Mouse (Mus musculus) gastrocnemius, postnatal 10 days (tissue): ENCODE measurements around the gene Ak9. TPM values are rescaled to one million over a fixed set of nuclear protein-coding genes. Genes with fewer than 3 reads are reported as not detected.

Source experiments
- DNase-seq: peaks from one replicate; pipeline ENCODE4 v3.0.0; 2021; ENCODE audit warnings: mixed read lengths
- total RNA-seq, 2 experiments: library from RNA; stranded (reverse); gene quantifications; 2 replicates each; pipeline ENCODE4 v1.2.3; 2021

Gene Ak9
- total RNA-seq, 2 experiments from 2014 or later: not detected

DNA sequence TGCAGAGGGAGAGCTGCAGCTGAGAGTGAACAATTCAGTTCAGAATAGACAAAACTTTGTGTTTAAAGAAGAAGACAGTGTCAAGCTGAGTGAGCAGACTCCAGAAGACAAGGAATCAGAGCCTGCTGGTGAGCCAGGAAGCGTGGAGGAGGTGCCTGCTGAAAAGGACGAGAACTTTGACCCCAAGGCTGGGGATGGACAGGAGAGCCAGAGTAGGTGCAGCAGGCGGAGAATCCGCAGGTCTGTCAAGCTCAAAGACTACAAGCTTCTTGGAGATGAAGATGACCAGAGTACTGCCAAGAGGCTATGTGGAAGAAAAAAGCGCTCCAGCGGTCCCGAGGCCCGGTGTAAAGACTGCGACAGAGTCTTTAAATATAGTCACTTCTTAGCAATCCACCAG, 147.9 kb downstream of the Ak9 start:
- no peak for DNase-seq

DNA sequence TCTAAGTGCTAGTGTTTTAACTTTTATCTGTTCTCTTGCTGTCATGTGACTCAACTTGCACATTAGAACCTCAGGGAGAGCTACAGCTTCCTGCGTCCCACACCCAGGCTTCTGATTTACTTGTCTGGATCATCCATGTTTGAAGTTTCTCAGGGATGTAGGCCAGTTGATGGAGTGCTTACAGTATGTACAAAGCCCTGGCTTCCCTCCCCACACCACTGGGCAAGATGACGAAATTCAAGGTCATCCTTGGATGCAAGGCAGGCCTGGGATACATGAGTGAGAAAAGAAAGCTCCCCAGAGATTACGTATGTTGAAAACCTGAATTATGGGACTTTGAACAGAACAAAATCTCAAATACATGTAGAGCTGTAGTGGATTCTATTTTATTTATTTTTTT, 149.0 kb downstream of the Ak9 start:
- DNase-seq: no peak

DNA sequence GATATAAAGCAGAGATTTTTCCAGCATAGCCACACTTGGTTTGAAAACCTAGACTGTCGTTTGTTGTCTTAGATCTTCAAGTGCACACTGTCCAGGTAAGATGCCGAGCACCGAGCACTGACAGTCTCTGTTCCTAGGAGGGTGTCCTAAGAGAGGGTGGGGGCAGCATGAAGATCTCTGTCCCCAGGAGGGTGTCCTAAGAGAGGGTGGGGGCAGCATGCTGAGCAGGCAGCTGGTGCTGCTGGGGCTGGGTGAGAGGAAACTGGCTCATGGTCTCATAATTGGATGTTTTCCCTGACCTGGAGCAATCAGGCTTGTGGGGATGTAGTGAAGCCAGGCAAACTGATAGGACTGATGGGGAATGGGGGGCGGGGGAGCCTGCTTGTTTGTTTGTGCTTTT, 156.2 kb downstream of the Ak9 start:
- no peak for DNase-seq

DNA sequence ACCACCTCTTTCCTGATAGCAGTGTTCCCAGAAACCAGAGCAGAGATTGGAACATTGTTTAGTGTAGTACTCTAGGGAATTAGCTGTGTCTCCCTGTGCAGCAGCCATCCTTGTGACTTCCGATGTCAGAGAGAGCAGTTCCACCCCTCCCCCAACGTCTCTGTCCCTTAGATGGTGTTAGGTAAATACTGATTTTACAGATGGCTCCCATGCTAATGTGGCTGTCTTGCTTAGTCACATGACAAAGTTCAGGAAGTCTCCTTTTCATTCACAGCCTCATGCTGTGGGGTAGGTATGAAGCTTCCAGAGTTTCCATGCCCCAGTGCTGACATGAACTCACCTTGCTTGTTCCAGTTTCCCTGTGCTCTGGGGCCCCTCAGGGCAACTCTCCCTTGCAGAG, 156.7 kb downstream of the Ak9 start:
- DNase-seq: no peak

DNA sequence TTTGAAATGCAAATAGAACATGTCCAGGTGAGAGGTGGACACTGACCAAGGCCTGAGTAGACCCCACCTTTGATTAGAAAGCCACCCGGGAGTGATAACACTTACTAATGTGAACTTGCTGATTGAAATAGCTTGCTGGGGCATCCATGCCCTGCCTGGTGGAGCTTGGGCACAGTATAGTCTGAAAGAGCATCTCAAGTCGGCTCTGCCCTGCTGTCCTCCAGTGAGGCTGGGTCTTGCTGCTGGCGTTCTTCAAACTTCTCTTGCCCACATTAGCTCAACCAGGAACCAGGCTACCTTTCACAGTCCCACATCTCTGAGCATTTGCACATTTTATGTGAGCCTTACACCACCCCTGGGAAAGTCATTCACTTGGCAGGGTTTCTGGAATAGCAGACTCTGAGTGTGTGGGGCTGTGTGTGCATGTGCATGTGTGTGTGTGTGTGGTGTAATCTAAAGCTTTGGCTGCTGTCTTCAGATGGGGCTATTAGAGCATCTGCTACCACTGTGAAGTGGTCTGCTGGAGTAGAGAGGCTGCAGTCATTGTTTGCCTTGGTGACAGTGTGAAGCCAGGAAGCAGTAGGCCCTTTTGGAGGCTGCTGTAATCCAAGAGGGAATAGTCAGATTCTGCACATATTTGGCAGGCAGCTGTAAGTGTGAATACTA, 157.4 kb downstream of the Ak9 start:
- DNase-seq: no peak

DNA sequence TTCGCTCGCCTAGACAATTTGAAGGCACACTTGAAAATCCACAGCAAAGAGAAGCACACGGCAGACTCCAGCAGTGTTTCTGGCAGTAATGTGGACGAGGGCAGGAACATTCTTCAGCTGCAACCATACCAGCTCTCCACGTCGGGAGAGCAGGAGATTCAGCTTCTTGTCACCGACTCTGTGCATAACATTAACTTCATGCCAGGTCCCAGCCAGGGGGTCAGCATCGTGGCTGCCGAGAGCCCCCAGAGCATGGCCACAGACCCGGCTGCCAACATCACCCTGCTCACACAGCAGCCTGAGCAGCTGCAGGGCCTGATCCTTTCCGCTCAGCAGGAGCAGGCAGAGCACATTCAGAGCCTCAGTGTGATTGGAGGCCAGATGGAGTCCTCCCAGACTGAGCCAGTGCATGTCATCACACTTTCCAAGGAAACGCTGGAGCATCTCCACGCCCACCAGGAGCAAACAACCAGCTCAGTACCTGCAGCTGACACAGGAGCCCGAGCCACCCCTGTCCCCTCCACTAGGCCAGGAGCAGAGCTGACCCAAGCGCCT, 160.7 kb downstream of the Ak9 start:
- DNase-seq: no peak

DNA sequence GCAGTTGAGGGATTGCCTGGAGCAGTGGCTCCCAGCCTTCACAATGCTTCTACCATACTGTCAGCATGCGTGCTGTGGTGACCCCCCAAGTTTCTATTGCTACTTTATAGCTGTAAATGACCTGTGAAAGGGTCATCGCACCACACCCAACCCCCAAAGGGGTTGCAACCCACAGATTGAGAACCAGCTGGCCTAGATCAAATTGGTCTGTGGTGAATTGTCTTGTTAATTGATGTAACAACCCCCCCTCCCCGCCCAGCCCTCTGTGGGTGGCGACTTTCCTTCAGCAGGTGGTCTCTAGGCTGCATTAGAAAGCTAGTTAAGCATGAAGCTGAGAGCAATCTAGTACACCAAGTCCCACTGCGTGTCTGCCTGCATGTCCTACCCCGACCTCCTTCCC, 163.5 kb downstream of the Ak9 start:
- DNase-seq: no peak

DNA sequence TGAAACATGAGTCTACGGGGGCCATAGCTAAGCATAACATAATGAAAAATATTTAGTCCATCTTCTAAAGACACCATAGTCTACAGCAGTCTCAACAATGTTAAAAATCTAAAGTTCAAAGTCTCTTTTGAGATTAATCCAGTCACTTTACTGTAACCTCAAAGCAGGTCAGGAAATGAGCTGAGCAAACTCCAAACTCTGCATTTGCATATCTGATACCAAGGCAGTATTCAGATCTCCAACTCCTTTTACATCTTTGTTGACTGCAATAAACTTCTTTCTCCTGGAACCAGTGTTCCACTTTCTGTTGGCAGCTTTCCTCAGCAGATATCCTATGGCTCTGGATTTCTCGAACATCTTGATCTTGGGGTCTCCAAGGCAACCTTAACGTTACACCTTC, 166.9 kb downstream of the Ak9 start:
- DNase-seq: no peak

DNA sequence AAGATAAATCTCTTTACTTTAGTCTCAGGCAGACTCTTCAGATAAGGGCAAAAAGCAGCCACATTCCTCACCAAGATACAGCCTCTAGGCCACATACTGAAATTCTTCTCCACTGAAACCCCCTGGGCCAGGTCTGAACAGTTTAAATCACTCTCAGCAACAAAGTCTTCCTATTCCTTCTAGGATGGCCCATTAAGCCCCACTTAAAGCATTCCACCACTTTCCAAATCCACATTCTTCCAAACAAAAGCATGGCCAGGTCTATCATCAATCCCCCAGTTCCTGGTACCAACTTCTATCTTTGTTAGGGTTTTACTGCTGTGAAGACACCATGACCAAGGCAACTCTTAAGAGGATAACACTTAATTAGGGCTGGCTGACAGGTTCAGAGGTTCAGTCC, 168.8 kb downstream of the Ak9 start:
- no peak for DNase-seq

DNA sequence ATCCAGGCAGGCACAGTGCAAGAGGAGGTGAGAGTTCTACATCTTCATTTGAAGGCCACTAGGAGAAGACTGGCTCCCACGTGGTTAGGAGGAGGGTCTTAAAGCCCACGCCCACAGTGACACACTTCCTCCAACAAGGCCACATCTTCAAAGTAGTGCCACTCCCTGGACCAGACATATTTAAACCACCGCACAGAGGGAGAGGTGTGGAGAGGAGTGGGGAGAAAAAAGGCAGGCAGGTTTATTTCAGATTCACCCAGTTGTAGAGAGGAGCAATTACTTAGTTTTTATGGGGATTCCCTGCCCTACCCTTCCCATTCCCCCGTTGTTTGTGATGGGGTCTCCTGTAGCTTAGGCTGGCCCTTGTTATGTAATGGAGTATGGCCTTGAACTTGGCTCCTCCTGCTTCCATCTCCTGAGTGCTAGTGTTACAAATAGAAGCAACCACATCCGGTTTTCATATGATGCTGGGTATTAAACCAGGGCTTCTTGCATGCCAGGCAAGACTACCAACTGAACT, 169.2 kb downstream of the Ak9 start:
- DNase-seq: no peak

DNA sequence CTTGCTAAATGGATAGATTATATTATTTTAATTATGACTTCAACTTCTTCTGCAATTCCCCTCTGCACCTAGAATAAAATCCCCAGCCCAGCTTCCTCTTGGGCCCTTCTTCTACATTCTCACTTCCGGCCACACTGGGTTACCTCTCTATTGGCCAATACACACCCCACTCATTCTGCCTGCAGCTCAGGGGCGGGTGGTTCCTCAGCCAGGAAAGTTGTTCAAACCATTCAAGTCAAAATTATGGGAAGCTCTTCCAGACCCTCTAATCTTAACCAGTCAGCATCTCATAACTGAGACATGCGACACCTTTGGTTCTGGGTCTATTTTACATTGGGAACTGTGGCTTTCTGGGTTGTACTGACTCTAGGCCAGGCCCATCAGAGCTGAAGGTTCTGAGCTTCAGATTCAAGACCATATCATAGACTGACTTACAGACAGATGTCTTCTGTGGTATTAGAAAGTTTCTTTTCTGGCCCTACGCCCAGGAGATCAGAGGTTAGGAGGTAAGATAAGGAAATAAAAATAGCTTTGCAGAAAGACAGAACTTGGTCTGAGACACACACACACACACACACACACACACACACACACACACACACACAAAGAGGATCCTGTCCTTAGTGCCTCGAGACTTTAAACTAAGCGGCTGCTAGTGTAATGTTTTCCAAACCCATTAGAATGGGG, 170.1 kb downstream of the Ak9 start:
- DNase-seq: no peak

DNA sequence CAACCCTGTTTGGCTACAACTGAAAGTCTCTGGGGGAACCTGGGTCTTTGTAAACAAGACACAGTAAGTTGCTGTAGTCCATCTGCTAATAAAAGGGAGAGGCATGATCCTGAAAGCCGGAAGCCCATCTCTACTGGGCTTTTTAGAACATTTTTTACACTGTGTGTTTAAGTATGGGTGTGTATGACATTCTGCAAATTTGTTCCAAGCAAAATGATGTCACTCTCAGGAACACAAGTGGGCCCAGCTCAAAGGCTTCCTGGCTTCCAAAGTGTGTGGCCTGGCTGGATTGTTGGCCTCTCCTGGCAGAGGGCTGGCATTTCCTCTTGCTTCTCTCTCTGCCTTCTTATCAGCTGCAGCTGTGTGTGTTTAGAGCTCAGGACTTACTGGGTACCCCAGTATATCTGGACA, 171.2 kb downstream of the Ak9 start:
- DNase-seq: no peak

DNA sequence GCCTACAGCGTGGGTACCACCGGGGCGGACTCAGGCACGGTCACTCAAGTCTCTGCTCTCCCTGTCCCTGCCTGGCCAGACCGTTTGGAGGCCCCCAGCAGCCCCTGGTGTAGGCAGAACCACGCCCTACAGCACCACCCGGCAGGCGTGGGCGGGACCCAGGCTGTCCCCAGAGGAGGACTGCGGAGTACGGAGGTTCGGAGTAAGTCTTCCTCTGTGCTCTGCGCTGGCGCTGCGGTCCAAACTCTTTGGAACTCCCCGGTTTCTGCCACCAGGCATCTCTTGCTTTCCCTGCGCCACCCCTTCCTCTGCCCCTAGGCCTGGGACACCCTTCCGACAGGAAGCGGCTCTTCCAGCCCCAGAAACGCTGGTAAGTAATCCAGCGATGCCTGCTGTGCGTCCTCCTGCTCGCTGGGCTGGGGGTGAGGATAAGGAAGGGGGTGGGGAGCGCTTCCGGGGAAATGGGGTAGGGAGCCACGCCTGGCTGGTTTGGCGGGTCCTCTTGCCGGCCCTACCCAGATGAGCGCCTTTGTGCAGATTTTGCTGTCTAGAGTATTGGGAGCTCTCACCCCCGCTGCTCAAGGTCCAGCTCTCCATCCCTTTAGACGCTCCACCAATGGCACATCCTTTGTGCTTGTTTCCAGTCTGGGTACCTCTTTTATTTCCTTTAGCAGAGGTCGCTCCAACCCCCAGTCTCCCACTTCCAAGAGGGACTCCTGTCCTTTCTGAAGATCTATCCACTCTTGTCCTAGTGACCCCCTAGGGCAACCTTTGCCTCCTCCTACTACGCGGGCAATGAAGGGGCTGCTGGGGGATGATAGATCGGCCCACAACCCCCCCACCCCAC, 172.6 kb downstream of the Ak9 start, which contains the start of gene Mical1:
TSS of gene Mical1 (plus strand) at position 144 of the 847 bp plus-strand sequence.
- DNase-seq: peak; percentile 66

DNA sequence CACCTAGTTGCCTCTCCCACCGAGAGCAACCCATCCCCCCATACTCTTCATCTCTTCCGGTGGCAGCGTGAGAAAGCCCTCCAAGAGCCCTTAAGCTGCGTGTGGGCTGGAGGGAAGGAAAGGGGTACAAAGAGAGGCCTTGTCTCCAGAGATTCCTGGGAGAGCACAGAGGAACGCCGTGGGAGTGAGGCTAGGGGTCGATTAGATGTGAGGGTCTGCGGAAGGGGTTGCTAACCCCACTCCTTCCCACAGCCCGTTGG, 173.2 kb downstream of the Ak9 start:
- no peak for DNase-seq

DNA sequence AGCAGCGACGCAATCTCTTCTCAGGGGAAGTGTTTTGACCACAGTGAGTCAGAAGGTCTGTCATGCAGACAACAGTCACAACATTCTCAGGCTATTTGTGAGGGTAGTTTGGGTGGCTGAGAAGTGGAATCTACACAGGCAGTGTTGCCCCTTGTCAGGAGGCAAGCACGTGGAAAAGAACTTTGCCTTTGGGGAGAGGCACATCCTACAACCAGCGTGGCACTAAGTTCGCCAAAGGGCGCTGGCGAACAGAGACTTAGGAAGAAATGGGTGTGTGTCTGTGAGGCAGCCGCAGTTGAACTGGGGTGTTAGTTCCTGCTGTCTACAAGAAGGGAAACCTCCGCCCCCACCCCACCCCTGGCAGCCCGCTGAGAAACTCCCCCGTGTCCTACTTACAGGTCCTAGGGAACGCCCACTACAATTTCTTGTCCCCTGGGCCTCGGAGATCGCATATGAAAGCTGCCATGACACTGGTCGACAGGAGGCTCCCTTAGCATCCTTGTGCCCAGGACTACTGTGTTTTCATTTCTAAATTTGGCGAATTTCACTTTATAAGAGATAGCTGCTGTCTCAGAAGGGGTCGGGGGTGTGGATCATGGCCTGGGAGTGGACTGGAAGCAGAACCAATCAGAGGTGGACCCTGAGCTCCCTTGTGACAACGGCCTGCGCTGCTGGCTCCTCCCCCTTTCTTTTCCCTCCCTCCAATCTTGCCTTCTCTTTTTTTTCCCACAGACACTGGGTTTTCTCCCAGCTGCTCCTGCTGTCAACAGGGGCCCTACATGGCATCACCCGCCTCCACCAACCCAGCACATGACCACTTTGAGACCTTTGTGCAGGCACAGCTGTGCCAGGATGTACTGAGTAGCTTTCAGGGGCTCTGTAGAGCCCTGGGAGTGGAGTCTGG, 173.8 kb downstream of the Ak9 start:
- peak; percentile 55 for DNase-seq

DNA sequence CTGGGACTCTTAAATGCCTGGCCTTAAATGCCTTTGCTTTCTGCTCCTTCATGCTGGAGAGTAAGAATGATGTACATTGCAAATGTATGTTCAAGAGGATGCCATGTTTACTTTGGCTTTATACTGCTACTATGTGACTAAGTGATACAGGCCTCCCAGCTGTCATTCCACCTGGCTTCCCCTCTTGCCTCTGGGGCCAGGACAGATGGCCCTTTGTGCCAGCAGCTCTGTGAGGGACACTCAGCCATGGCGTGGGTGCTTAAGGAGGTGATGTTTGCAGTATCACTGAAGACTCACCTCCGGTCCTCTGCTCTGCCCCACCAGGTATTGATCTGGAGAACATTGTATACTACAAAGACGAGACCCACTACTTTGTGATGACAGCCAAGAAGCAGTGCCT, 176.2 kb downstream of the Ak9 start:
- DNase-seq: no peak

DNA sequence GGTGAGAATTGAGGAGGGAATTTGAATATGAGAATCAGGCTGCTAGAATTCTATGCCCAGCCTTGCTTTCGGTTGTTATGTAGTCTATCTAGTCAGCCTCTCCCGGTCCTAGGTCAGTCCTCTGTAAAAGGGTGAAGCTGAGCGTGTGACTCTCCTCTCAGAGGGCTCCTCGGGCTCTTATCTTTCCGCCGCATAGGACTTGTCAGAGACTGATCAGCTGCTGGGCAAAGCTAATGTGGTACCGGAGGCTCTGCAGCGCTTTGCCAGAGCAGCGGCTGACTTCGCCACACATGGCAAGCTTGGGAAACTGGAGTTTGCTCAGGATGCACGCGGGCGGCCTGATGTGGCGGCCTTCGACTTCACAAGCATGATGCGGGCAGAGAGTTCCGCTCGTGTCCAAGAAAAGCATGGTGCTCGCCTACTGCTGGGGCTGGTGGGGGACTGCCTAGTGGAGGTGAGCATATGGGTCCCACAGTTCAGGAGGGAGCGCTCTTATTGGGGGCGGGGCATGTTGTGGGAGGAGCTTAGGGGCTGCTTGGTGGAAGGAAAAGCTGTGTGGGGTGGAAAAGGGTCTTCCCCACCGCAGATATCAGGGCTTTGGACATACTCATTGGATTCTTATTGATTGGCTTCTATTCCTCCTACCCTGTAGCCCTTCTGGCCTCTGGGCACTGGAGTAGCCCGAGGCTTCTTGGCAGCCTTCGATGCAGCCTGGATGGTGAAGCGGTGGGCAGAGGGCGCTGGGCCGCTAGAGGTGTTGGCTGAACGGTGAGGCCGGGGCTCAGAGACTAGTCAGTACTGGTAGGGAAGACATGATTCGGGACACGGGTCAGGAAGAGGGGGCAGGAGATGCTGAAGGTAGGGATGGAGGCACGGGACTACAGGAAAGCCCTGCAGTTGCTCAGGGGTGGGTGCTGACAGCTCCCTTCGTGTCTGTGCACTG, 177.4 kb downstream of the Ak9 start:
- no peak for DNase-seq

DNA sequence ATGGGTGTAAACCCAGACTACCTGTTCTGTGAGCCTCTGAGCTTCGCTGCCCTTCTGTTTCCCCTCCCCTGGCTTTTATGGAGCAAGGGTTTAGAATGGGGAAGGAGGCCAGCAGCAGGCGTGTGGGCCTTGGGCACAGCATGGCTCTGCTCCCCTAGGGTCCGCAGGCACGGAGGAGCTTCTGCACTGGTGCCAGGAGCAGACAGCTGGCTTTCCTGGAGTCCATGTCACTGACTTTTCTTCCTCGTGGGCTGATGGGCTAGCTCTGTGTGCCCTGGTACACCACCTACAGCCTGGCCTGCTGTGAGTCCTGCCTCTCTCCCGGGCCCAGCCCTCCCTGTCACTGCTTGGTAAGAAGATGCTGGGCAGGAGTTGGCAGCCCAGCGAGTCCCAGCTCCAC, 178.7 kb downstream of the Ak9 start:
- no peak for DNase-seq
